Mouse (Mus musculus) C2C12 (cell line): ENCODE data around the gene Myh2.

Experiments
- CEBPB ChIP-seq: IDR thresholded peaks from one replicate; pipeline ENCODE4 v1.6.1; 2011; ENCODE audit warnings: low read depth, mild to moderate bottlenecking, control low read depth, moderate library complexity
- CTCF ChIP-seq: IDR thresholded peaks from one replicate; pipeline ENCODE4 v1.5.1; 2011; ENCODE audit not compliant: control insufficient read depth, insufficient read depth, insufficient read length
- FOSL1 ChIP-seq: IDR thresholded peaks from one replicate; pipeline ENCODE4 v1.8.0; 2011; ENCODE audit warnings: mild to moderate bottlenecking, low read length; ENCODE audit not compliant: poor library complexity, insufficient read depth, severe bottlenecking
- MAX ChIP-seq: IDR thresholded peaks from one replicate; pipeline ENCODE4 v1.6.1; 2011; ENCODE audit warnings: mild to moderate bottlenecking, control low read depth
- MYOD1 ChIP-seq: IDR thresholded peaks from one replicate; pipeline ENCODE4 v1.6.1; 2011; ENCODE audit warnings: low read depth; ENCODE audit not compliant: control insufficient read depth, insufficient read length
- MYOG ChIP-seq: IDR thresholded peaks from one replicate; pipeline ENCODE4 v1.6.1; 2011; ENCODE audit not compliant: control insufficient read depth, insufficient read length; ENCODE audit errors: extremely low read depth
- USF1 ChIP-seq: IDR thresholded peaks from one replicate; pipeline ENCODE4 v1.6.1; 2011; ENCODE audit warnings: low read depth, mild to moderate bottlenecking, control low read depth, moderate library complexity

- TF ChIP-seq USF1 (no peak), CTCF (no peak), MAX (no peak), CEBPB (no peak), MYOG (no peak), FOSL1 (no peak), MYOD1 (no peak)
Measured at GRCm38 (mm10) chr11:67146409-67147282, 24.2 kb upstream of the Myh2 start.
